Mouse (Mus musculus): ENCODE measurements around the gene Lep. TPM values are rescaled to one million over a fixed set of nuclear protein-coding genes. Genes with fewer than 3 reads are reported as not detected.

Gene Lep
- total RNA-seq, 2 experiments from 2014 or later, result not detected

DNA sequence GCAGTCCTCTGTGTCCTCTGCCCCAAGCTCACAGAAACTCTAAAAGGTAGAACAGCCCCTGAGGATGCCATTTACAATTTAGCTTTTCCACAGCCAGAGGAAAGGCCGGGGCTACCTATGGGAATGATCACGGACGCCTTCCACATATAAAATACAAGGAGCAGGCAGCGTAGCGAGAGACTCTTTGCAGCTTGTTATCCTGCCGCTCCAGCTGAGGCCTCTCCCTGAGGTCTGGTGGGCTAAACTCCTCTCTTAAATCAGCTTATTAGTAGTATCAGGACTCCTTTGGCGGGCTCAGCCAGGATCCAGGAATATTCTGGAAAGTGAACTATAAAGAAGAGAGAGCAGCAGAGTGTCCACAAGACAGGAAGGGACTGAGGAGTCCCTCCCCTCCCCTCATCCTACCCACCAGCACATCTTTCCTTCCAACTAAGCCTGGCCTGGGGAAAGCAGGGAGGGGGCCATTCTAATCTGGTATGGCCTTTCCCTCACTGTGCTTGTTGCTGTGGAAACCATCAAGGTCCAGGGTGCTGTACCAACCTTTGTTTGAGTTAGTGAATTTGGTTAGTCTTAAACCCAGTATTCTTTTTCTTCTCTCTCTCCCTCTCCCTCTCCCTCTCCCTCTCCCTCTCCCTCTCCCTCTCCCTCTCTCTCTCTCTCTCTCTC lies 25.9 kb upstream of the Lep start:
- intact Hi-C loops (cut with DNase I), result no loop called here
- DNase-seq (ENCODE audit: extremely low spot score in 1 of 2, low spot score in 2 of 2), result peak in 1 of 2 experiments; percentile 4

DNA sequence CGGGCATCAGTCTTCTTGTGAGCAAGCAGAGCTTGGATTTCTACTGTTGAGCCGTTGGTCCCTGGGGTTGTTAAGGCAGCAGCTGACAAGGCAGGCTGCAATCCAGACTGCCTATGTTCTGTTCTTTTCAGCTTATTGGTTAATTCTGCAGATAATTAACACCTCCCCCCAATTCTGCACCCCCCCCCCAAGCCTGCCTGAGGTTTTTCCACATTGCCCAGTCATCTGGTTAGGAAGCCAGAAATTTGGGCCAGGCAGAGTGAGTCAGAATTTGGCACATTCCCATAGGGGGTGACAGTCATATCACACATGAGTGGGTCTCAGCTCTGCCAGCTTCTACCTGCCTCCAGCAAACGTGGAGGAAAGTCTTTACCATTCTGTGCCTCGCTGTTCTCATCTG lies 23.3 kb upstream of the Lep start:
- intact Hi-C loops (cut with DNase I), result no loop called here
- peak in 1 of 2 experiments; percentile 17 for DNase-seq (ENCODE audit: extremely low spot score in 1 of 2, low spot score in 2 of 2)

DNA sequence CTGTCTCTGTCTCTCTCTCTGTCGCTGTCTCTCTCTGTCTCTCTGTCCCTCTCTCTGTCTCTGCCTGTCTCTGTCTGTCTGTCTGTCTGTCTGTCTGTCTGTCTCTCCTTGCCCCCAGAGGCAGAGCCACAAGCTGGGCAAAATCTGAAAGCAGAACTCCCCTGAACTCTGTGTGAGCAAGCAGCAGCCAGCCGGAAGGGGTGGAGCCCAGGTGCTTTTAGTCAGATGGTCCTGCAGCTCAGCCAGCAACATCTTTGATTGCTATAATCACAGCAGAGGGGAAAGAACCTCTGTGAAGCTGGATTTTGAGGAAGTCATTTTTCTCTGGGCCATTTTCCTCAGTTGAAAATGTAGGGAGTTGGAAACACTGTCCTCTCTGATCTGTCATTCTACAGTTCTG lies 19.8 kb upstream of the Lep start:
- no peak for DNase-seq (ENCODE audit: extremely low spot score in 1 of 2, low spot score in 2 of 2)
- intact Hi-C loops (cut with DNase I), result no loop called here

DNA sequence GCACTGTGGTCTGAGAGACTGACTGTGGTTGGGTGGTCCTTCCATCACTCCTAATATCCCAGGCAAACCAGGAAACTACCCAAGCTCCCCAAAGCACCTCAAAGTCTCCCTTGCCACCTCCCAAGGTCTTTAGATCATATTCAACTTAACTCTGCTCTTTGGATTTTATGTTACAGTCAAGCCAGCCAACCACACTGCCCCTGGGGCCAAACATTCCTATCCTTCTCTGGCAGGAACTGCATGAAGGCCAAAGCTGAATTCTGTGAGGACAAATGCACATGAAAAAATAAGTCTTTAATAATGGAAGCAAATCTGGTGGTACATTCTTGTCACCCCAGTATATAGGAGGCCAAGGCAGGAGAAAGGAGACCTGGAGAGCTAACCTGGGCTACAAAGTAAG lies 16.0 kb upstream of the Lep start:
- intact Hi-C loops (cut with DNase I), result no loop called here
- no peak for DNase-seq (ENCODE audit: extremely low spot score in 1 of 2, low spot score in 2 of 2)

DNA sequence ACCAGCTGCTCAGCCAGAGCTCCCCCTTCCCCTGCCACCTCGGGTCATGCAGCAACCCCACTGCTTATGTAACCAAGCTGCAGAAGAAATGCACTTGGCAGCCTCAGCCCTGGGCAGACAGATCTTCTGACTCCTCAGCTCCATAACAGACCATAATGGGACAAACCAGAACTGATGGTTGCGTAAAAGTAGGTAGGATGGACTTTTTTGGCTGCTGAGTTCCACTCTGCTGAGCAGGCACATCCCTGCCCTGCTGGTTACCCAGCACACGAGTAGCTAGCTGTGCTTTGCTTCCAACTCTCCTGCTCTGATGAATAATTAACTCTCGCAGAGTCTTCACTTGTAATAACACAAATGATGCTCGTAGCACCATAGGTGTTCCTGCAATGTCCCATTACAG lies 10.1 kb upstream of the Lep start:
- DNase-seq (ENCODE audit: extremely low spot score in 1 of 2, low spot score in 2 of 2), result no peak
- intact Hi-C loops (cut with DNase I), result no loop called here

DNA sequence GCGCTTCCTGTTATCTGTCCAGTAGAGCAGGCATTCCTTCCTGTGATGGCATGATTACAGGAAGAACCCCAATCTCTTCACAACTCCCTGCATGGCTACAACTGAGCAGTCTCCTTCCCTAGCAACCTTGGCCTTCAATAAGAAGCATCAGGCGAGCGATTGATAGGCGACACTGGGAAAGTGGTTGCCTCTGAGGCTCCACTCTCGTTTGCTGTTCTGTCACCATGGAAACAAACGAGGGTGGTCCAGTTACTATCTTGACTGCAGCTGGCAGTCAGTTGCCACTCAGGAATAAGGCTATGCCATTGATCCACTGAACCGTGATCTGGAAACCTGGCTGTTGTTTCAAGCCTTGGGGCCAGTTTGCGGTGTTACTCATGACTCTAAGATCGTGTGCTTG lies 7.8 kb upstream of the Lep start:
- intact Hi-C loops (cut with DNase I), result no loop called here
- DNase-seq (ENCODE audit: extremely low spot score in 1 of 2, low spot score in 2 of 2), result no peak

DNA sequence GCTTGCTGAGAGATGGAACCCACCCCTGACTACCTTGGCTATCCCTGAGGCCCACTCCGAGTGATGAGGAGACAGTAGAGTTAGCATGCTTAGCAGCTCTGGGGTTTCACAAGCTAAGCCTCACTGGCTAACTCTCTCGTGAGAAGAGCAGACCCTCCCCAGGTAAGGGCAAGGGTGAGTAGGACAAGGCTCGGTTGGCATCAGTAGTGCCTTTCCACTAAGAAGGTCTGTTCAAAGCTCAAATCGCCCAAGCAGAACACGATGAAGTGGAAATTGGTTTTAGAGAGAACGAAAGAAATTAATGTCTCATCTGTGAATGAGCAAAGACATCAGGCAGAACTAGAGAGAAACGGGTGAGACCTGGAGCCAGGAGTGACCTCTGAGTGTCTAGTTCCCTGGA lies 6.8 kb upstream of the Lep start:
- DNase-seq (ENCODE audit: extremely low spot score in 1 of 2, low spot score in 2 of 2), result no peak
- intact Hi-C loops (cut with DNase I), result no loop called here

DNA sequence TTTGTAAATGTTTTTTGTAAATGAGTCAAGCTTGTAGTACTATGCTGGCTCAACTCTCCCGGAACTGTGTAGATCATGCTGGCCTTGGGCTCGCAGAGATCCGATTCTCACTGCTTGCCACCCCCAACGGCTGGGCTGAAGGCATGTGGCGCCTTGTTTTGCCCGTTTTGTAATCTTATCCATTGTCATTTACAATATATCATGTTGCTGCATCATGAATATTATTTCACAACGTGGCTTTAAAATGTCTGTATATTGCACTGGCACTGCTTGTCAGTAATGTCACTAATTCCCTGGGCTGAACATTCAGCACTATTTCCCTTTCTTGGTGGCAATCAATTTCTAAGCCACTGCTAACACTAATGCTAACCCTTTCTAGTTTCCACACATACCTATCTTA lies 3.6 kb upstream of the Lep start:
- intact Hi-C loops (cut with DNase I), result no loop called here
- no peak for DNase-seq (ENCODE audit: extremely low spot score in 1 of 2, low spot score in 2 of 2)

DNA sequence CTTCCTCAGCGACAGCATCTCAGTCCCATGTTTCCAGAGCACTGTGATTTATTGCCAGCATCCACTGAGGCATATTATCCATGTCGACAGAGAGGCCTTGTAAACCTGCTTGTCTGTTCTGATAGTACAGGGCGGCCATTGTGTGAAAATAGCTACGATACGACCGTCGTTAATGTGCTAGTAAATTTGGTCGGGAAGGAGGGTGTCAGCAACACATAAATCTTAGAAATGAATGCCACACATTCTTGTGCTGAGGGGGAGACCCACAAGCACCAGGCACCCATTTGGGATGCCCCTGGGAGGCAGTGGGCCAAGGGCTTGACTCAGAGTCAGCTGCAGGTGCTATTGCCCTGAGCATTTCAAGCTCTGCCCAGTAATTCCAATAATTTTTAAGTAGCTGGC lies 6.4 kb downstream of the Lep start:
- intact Hi-C loops (cut with DNase I), result no loop called here
- no peak for DNase-seq (ENCODE audit: extremely low spot score in 1 of 2, low spot score in 2 of 2)

DNA sequence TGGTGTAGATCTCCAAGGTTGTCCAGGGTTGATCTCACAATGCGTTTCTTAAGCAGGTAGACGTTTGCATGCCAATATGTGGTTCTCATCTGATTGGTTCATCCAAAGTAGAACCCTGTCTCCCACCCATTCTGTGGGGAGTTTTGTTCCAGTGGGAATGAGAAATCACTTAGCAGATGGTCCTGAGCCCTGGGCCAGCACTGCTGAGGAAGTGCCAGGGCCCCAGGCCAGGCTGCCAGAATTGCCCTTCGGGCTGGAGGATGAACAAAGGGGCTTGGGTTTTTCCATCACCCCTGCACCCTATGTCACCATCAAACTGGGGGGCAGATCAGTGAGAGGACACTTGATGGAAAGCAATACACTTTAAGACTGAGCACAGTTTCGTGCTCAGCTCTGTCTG lies 12.2 kb downstream of the Lep start:
- no peak for DNase-seq (ENCODE audit: extremely low spot score in 1 of 2, low spot score in 2 of 2)
- intact Hi-C loops (cut with DNase I), result no loop called here

DNA sequence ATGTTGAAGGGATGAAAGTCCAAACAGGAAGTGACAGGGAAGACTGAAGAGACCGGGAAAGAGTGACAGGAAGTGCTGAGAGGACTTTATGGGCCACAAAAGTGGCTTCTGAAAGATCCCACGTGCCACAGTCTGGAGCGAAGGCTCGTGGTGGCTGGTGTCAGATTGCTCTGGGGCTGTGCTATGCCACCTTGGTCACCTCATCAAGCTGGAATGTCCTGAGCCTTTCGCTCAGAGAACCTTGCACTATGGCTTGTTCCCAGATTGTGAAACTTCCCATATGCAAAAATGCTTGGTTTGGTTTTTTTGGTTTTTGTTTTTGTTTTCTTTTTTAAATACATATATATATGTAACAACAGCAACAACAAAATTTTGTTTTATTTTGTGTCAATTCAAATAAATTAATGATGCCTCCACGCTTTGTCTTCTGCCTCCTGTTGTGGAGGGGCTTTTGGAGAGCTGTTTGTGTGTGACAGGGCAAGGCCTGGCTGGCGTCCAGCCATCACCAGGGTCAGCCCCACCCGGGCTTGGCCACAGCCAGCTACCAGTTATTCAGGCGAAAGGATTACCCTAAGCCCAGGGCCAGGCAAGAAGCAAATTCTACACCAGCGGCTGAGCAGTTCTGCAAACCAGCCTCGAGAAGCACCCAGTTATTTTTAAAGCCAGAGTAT lies 13.6 kb downstream of the Lep start:
- DNase-seq (ENCODE audit: extremely low spot score in 1 of 2, low spot score in 2 of 2), result no peak
- intact Hi-C loops (cut with DNase I), result no loop called here

DNA sequence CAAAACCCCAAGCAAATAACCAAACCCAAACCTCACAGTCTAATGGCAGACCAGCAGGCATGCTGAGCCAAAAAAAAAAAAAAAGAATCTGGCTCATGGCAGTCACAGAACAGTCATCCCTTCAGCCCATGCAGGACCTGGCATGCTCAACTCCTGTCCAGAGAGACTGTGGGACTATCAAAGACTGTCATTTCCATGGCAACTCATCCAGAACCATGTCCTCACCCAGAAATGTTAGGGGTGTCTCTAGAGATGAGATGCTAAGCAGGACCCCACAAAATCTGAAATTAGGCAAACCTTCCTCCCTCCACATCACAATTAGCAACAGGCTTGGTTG lies 14.1 kb downstream of the Lep start:
- DNase-seq (ENCODE audit: extremely low spot score in 1 of 2, low spot score in 2 of 2), result no peak
- intact Hi-C loops (cut with DNase I), result no loop called here

DNA sequence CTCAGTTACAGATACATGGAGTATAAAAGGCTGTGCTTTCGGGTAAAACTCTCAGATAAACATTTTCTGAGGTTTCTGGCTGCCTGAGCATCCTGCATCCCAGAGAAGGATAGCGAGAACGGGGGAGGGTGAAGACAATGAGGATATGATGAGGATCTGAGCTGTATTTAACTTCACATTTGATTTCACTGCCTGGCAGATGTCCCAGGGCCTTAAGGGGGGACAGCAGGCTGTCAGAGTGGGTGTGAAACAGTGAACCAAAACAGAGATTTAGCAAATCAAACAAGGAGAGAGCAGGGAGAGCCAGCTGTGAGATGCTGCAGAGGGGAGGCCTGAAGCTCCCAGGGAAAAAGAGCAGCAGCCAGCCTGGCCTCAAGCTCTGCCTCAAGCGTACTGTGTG lies 19.3 kb downstream of the Lep start:
- intact Hi-C loops (cut with DNase I), result no loop called here
- DNase-seq (ENCODE audit: extremely low spot score in 1 of 2, low spot score in 2 of 2), result peak; percentile 46 to 62

DNA sequence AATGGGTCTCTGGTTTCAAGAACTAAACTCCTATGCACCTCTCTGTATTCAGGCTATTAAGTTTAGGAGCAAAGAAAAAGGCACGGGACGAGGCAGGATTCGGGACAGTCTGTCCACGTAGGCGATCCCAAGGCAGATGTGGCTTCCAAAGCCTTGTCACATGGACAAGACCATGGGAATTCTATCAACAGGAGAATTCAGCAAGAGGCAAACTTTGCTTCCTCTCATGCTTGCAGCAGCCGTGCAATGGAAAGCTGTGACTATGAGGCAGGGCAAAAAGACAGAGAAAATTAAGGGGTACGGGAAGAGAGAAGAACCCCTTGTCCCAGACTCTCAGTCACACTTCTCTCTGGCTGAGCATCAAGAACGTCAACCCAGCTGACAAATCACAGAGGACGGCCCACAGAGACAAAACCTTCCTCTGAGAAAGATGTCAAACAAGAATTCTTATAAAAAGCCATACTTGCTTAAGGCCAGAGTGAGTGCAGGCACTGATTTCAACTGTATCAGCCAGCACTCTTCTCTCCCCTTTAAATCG lies 21.9 kb downstream of the Lep start:
- intact Hi-C loops (cut with DNase I), result no loop called here
- no peak for DNase-seq (ENCODE audit: extremely low spot score in 1 of 2, low spot score in 2 of 2)

DNA sequence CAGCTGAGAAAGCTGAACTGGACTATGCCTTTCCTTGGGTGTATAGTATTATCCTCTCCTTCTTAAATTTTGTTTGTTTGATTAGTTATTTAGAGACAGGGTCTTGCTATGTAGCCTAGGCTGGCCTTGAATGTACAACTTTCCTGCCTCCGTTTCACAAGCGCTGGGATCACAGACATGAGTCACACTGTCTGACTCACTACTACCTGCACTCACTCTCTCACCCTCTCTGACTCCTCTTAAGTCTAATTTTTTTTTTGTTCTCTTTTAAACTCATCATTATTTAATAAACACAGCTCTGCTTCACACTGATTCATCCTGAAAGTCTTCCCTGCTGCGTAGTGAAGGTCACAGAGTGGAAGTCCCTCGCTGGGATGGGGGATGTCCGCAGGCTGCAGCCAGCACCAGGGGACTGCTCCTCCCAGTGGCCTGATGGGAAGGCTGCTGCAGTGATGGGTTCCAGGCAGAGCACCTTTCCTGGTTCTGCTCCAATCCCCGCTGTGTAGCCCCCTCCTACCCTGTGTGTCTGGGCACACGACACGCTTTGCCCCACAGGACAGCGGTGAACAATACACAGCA lies 22.8 kb downstream of the Lep start:
- no peak for DNase-seq (ENCODE audit: extremely low spot score in 1 of 2, low spot score in 2 of 2)
- intact Hi-C loops (cut with DNase I), result no loop called here

DNA sequence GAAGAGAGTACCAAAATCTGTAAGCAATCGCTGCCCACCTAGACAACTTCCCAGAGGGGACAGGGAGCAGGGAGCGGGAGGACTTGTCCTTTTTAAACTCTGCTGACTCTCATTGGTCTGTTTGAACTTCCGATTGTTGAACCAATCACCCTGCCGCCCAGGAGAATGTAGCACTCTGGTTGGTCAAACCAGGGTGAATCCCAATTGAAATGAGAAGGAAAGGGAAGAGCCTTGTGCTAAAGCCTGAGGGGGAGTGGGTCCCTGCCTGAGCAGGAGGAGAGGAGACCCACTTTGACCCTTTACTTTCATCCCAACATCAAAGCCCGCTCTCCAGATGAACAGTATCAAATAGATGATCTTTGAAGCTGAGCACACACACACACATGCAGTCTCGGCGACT lies 24.4 kb downstream of the Lep start:
- DNase-seq (ENCODE audit: extremely low spot score in 1 of 2, low spot score in 2 of 2), result no peak
- intact Hi-C loops (cut with DNase I), result no loop called here

DNA sequence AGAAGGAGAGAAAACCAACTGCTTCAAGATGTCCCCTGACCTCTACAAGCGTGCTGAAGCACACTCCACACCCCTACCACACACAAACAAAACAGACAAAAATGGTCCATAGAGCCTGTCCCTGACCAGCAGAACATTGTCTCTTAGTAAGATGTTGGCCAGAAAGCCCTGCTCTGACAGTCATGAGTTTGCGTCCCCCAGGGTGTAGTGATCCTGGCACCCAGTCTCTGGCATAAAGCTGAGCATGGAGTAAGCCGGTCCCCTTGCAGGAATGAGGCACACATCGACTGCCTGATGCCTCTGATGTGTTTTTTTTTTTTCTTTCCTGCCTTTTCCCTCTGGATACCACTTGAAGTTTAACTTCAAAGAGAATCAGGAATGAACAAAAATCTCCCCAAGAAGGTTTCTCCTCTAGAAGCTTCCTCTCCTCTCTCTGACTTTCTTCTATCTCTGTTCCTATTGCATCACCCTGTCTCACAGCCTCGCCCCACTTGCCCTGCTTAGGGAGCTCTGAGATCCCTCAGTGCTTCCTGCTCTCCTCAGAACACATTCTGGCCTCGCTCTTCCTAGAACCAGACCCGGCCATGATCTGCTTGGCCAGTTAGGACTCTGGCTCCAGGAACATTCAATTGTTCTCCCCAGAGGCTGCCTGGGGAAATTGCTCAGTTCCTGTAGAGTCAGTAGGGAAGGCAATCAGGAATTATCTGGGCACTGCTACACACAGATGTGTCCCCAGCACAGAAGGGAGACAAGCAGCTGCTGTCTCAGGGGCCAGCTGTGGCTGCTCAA lies 28.1 kb downstream of the Lep start:
- intact Hi-C loops (cut with DNase I), result no loop called here
- no peak for DNase-seq (ENCODE audit: extremely low spot score in 1 of 2, low spot score in 2 of 2)

DNA sequence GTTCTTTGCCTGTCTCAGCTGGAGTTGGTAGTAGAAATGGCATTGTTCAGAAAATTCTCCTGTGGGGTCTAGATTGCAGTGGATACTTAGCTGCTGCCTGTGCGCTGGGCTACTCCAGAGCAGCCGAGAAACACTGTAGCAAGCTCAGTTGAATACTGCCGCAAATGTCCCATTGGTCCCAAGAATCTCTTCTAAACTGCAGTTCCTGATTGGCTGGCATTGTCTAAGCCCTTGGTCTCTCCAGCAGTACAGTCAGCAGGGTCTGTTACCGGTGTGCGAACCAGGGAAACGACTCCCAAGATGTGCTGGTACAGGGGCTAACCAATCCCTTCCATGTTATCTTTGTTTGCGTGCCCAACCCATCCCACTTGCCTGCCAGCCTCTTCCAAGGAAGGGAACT lies 32.2 kb downstream of the Lep start:
- intact Hi-C loops (cut with DNase I), result no loop called here
- DNase-seq (ENCODE audit: extremely low spot score in 1 of 2, low spot score in 2 of 2), result no peak

DNA sequence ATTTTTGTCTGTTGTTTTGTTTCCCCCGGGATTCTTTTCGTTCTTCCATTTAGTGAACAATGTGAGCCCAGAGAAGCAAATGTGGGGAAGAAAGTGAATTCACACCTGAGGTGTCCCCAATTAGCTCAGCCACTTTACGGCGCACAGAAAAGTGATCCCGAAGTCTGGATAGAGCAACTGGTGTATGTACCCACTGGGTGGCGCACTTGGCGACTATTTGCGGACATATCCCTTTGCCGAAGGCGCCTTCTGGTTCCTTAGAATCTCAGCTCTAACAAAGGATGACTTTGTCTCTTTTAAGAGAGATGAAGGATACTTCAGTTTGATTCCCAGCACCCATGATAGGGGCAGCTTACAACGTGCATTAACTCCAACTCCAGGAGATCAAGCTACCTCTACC lies 32.9 kb downstream of the Lep start:
- intact Hi-C loops (cut with DNase I), result no loop called here

More for the DNA sequence above, 32.9 kb downstream of the Lep start:
- no peak for DNase-seq (ENCODE audit: extremely low spot score in 1 of 2, low spot score in 2 of 2)
